Mouse (Mus musculus): ENCODE data around the gene Sh2d5. TPM values are rescaled to one million over a fixed set of nuclear protein-coding genes. Genes with fewer than 3 reads are reported as not detected.

The Sh2d5 gene
- polyA plus RNA-seq, 1 experiment = 4.7 TPM

GRCm38 (mm10) chr4:138278346-138278745 is 28.1 kb downstream of the Sh2d5 start:
- Histone ChIP-seq H3K27ac (ENCODE audit: control insufficient read depth, insufficient read depth, low read length) (no peak overlapping the region), H3K36me3 (ENCODE audit: control insufficient read depth, insufficient read depth, low read length) (no peaks in the 10 kb centered on the region), H3K4me1 (replicated peaks; ENCODE audit: control insufficient read depth, insufficient read depth, low read length) (no peaks in the 10 kb centered on the region), H3K4me3 (ENCODE audit: control insufficient read depth, insufficient read depth, low read length) (no peak overlapping the region), H3K27me3 (ENCODE audit: control insufficient read depth, insufficient read depth, low read length) (no peaks in the 10 kb centered on the region)
- 91% methylated on average over 7 of the region's 7 CpGs for WGBS
- TF ChIP-seq CTCF (IDR thresholded peaks at IDR 0.05; ENCODE audit: borderline replicate concordance, control insufficient read depth, extremely low read depth, insufficient read depth, low read length, poor library complexity) = no peak
- DNase-seq = no peak

- WGBS = 23% methylated on average over 4 of the region's 4 CpGs
- Histone ChIP-seq H3K27ac (ENCODE audit: control insufficient read depth, insufficient read depth, low read length) (no peak overlapping the region), H3K27me3 (ENCODE audit: control insufficient read depth, insufficient read depth, low read length) (no peaks in the 10 kb centered on the region), H3K4me3 (ENCODE audit: control insufficient read depth, insufficient read depth, low read length) (no peak overlapping the region), H3K36me3 (ENCODE audit: control insufficient read depth, insufficient read depth, low read length) (no peaks in the 10 kb centered on the region), H3K4me1 (replicated peaks; ENCODE audit: control insufficient read depth, insufficient read depth, low read length) (peaks cover 9% of the 10 kb centered on the region)
- no peak for TF ChIP-seq CTCF (IDR thresholded peaks at IDR 0.05; ENCODE audit: borderline replicate concordance, control insufficient read depth, extremely low read depth, insufficient read depth, low read length, poor library complexity)
- no peak for TF ChIP-seq POLR2A (IDR thresholded peaks at IDR 0.05; ENCODE audit: control insufficient read depth, extremely low read depth, insufficient read depth, low read length, poor library complexity)
- peak; percentile 73 for DNase-seq
These were observed 32.6 kb downstream of the Sh2d5 start for GRCm38 (mm10) chr4:138282834-138283233.

DNA sequence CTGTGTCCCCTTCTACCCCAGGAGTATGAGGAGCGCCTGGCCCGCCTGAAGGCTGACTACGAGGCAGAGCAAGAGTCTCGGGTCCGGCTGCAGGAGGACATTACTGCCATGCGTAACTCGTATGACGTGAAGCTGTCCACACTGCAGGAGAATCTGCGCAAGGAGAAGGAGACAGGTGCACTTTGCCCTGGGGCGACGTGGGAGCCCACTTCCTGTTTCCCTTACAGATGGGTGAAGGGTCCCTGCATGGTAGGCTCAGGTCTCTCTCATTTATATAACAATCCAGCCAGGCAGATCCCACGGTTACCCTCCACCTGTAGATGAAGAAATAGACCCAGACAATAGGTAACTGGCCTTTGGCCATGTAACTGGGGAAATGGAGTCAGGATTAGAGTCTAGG is 36.2 kb downstream of the Sh2d5 start:
- Histone ChIP-seq H3K27ac (ENCODE audit: control insufficient read depth, insufficient read depth, low read length) (no peak overlapping the region), H3K4me1 (replicated peaks; ENCODE audit: control insufficient read depth, insufficient read depth, low read length) (peaks cover 9% of the 10 kb centered on the region), H3K4me3 (ENCODE audit: control insufficient read depth, insufficient read depth, low read length) (no peak overlapping the region), H3K27me3 (ENCODE audit: control insufficient read depth, insufficient read depth, low read length) (no peaks in the 10 kb centered on the region), H3K36me3 (ENCODE audit: control insufficient read depth, insufficient read depth, low read length) (no peaks in the 10 kb centered on the region)
- TF ChIP-seq CTCF (IDR thresholded peaks at IDR 0.05; ENCODE audit: borderline replicate concordance, control insufficient read depth, extremely low read depth, insufficient read depth, low read length, poor library complexity) = no peak
- TF ChIP-seq POLR2A (IDR thresholded peaks at IDR 0.05; ENCODE audit: control insufficient read depth, extremely low read depth, insufficient read depth, low read length, poor library complexity) = no peak
- peak; percentile 20 for DNase-seq
- WGBS = 42% methylated on average over 12 of the region's 12 CpGs

GRCm38 (mm10) chr4:138288691-138289090 is 38.5 kb downstream of the Sh2d5 start:
- no peak for TF ChIP-seq POLR2A (IDR thresholded peaks at IDR 0.05; ENCODE audit: control insufficient read depth, extremely low read depth, insufficient read depth, low read length, poor library complexity)
- TF ChIP-seq CTCF (IDR thresholded peaks at IDR 0.05; ENCODE audit: borderline replicate concordance, control insufficient read depth, extremely low read depth, insufficient read depth, low read length, poor library complexity) = no peak

DNA sequence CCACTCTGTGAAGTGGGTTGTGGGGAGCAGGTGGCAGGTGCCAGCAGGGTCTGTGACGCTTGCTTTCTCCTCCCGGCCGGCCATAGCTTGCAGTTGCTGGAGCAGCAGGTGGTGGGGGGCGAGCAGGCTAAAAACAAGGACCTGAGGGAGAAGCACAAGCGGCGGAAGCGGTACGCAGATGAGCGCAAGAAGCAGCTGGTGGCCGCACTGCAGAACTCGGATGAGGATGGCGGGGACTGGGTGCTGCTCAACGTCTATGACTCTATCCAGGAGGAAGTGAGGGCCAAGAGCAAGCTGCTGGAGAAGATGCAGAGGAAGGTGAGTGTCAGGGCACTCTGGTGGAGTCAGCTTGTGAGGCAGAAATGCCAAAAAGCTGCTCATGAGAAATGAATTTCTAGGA is 41.8 kb downstream of the Sh2d5 start:
- no peak overlapping the region for H3K27ac ChIP-seq (ENCODE audit: control insufficient read depth, insufficient read depth, low read length)
- H3K4me1 ChIP-seq (replicated peaks; ENCODE audit: control insufficient read depth, insufficient read depth, low read length) = no peaks in the 10 kb centered on the region
- no peak overlapping the region for H3K4me3 ChIP-seq (ENCODE audit: control insufficient read depth, insufficient read depth, low read length)
- TF ChIP-seq CTCF (IDR thresholded peaks at IDR 0.05; ENCODE audit: borderline replicate concordance, control insufficient read depth, extremely low read depth, insufficient read depth, low read length, poor library complexity) = no peak
- no peak for TF ChIP-seq POLR2A (IDR thresholded peaks at IDR 0.05; ENCODE audit: control insufficient read depth, extremely low read depth, insufficient read depth, low read length, poor library complexity)
- no peaks in the 10 kb centered on the region for H3K27me3 ChIP-seq (ENCODE audit: control insufficient read depth, insufficient read depth, low read length)
- no peaks in the 10 kb centered on the region for H3K36me3 ChIP-seq (ENCODE audit: control insufficient read depth, insufficient read depth, low read length)
- 94% methylated on average over 13 of the region's 13 CpGs for WGBS
- DNase-seq = no peak

More at GRCm38 (mm10) chr4:138288691-138289090, 38.5 kb downstream of the Sh2d5 start:
- peaks cover 9% of the 10 kb centered on the region for H3K4me1 ChIP-seq (replicated peaks; ENCODE audit: control insufficient read depth, insufficient read depth, low read length)
- H3K27ac ChIP-seq (ENCODE audit: control insufficient read depth, insufficient read depth, low read length) = no peak overlapping the region
- H3K4me3 ChIP-seq (ENCODE audit: control insufficient read depth, insufficient read depth, low read length) = no peak overlapping the region
- no peaks in the 10 kb centered on the region for H3K36me3 ChIP-seq (ENCODE audit: control insufficient read depth, insufficient read depth, low read length)
- WGBS = 90% methylated on average over 7 of the region's 7 CpGs
- no peaks in the 10 kb centered on the region for H3K27me3 ChIP-seq (ENCODE audit: control insufficient read depth, insufficient read depth, low read length)
- DNase-seq = no peak

GRCm38 (mm10) chr4:138293261-138293948 is 43.2 kb downstream of the Sh2d5 start:
- no peaks in the 10 kb centered on the region for H3K36me3 ChIP-seq (ENCODE audit: control insufficient read depth, insufficient read depth, low read length)
- no peaks in the 10 kb centered on the region for H3K27me3 ChIP-seq (ENCODE audit: control insufficient read depth, insufficient read depth, low read length)
- no peaks in the 10 kb centered on the region for H3K4me1 ChIP-seq (replicated peaks; ENCODE audit: control insufficient read depth, insufficient read depth, low read length)
- TF ChIP-seq POLR2A (IDR thresholded peaks at IDR 0.05; ENCODE audit: control insufficient read depth, extremely low read depth, insufficient read depth, low read length, poor library complexity) (no peak), CTCF (IDR thresholded peaks at IDR 0.05; ENCODE audit: borderline replicate concordance, control insufficient read depth, extremely low read depth, insufficient read depth, low read length, poor library complexity) (no peak)
- H3K4me3 ChIP-seq (ENCODE audit: control insufficient read depth, insufficient read depth, low read length) = no peak overlapping the region
- H3K27ac ChIP-seq (ENCODE audit: control insufficient read depth, insufficient read depth, low read length) = no peak overlapping the region
- 94% methylated on average over 18 of the region's 18 CpGs for WGBS
- DNase-seq = no peak

Measured in thymus, adult 2 months (tissue).